Mouse (Mus musculus): ENCODE data around the gene Pde3a.
"Not testable (repeated sequence)": the region's sequence is repeated elsewhere in the genome, so short reads cannot be mapped to it uniquely, and the experiment has no call there.

The Pde3a gene

DNA sequence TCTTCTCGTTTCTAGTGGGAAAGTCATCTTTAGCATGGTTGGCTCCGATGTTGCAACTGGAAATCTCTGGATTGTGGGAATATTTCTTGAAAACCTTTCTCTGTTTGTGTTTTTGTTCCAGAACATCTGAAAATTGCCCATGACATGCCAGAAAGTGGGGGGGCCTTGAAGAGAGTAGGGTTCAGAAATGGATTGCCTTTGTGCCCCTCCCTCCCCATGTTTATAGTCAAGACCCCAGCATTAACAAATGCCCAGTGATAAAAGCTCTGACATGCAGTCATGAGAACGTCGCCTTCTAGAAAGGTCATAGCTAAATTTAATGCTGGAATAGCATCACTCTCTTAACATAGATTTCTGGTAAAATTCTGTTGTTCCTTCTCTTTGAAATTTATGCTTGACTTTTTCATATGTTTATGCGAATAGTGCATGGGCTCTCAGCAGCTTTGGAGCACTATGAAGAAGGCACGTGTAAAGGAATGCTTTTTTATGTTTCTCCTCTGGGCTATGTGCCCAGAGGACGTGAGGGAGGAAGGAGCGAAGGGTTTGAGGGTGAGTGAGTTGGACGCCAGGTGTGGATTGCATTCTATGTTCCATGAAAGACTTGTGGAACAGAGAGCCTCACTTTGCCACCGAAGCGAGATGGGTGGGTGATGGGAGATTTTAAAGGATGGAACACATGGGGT lies 19.0 kb downstream of the Pde3a start:
- no peak for DNase-seq (ENCODE audit: low spot score)

GRCm38 (mm10) chr6:141268871-141269270 lies 19.8 kb downstream of the Pde3a start:
- no peak for DNase-seq (ENCODE audit: low spot score)

DNA sequence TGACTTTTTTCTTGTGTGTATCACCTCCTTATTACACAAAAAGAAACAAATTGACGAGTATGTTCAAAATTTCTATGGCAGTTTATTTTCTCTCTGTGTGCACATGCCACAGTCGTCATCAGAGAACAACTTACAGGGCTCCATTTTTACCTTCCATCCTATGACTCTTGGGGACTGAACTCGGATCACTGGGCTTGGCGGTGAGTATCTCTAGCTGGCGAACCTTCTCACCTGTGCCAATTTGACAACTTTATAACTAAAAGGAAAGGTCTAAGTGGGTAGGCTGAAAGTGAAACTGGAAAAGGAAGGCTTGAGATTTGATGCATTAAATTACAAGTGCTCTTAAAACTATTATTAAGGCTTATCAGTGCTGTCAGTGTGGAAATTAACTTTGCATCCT lies 22.1 kb downstream of the Pde3a start:
- no peak for DNase-seq (ENCODE audit: low spot score)

DNA sequence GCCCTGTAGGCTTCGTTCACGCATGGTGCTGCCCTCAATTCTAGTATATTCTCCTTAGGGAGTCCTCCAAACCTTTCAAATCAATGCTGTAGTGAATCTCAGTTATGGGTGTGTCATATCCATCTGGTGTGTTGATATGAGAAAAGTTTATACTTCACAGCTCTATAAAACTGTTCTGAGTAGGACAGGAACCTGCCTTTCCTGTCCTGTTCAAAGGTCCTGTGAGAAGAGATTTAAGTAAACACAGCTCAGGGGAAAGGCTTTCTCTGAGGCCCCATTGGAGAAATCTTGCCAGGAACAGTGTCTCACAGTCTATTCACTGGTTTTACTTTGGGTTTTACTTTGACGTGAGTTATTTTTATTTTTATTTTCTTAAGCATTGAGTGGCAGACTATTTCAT lies 22.5 kb downstream of the Pde3a start:
- DNase-seq (ENCODE audit: low spot score) = no peak

DNA sequence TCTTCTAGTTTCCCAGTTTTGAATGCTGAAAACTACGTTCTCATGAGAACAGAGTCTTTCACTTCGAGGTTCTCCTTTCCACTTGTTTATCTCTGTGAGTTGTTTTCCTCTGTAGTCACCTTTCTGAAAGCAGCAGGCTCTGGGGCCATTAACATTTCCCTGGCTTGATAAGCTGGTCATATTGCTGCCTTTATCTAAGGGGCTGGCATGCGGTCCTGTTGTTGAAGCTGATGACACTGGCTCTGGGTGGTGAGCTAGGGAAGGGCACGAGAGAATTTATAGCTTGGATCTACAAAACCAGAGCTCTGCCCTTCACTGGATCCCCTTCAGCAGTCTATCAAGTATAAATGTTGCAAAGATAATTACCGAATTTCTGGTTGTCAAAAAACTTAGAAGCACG lies 24.6 kb downstream of the Pde3a start:
- no peak for DNase-seq (ENCODE audit: low spot score)

- DNase-seq (ENCODE audit: low spot score) = no peak
These were observed 32.6 kb downstream of the Pde3a start for GRCm38 (mm10) chr6:141281685-141282084.

DNA sequence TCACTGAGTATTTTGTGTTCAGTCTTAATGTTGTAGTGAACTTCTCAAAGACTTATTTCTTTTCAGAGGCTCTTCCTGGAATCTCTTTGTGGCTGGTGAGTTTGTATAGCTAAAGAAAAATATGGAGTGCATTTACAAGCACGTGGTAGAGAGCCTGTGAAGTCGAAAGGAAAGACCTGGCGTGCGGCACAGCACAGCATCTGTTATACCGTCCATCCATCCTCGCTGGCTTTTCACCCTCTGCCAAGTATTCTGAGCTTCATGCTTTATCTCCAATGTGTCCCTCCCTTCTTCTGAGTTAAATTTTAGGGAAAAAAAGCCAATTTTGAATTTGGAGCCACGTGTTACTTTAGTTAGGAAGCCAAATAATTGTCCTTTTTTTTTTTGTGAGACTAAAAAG lies 33.7 kb downstream of the Pde3a start:
- DNase-seq (ENCODE audit: low spot score) = no peak

GRCm38 (mm10) chr6:141291195-141291594 lies 42.1 kb downstream of the Pde3a start:
- no peak for DNase-seq (ENCODE audit: low spot score)

DNA sequence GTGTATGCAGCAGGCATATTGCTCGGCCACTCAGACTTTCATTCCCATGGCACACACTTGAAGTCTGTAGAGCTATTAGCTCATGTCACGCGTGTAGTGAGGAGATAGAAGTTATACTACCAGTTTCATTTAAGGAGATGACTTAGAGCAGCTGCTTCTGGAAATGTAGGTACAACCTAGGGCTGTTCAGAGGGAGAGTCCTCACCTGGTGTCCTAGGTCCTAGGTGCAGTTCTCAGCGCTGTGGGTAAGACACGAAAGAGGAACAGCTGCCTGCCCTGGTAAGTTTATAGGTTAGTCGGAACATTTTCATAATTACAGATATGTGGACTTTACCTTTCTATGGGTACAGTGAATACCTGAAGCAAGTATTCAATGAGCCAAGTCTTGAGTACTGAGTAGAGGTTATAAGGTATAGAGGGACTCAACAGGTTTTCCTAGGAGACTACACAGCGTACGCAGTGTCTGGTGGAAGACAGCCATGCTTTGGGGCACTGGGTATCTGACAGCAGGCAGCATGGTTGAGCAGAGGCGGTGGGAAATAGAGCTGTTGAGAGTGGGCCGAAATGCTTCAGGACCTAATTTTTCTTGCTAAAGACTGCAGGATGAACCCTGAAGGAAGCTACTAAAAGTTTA lies 43.9 kb downstream of the Pde3a start:
- no peak for DNase-seq (ENCODE audit: low spot score)

GRCm38 (mm10) chr6:141293460-141293853 lies 44.4 kb downstream of the Pde3a start:
- DNase-seq (ENCODE audit: low spot score) = no peak

DNA sequence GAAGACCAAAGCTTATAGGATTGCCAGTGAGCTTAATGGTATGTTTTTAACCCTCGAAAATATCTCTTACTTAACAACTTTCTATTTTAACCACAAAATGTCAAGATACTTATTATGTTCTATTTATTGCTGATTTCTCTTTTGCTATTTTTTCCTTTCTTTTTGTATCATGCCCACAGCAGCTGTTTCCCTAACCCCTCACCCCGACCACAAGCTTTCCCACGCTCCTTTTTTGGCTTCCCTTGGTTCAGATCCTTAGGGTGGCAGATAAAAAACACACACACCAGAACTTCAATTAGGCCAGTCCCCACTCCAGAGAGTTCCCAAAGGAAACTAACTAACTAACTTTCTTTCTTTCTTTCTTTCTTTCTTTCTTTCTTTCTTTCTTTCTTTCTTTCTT lies 46.2 kb downstream of the Pde3a start:
- no peak for DNase-seq (ENCODE audit: low spot score)

DNA sequence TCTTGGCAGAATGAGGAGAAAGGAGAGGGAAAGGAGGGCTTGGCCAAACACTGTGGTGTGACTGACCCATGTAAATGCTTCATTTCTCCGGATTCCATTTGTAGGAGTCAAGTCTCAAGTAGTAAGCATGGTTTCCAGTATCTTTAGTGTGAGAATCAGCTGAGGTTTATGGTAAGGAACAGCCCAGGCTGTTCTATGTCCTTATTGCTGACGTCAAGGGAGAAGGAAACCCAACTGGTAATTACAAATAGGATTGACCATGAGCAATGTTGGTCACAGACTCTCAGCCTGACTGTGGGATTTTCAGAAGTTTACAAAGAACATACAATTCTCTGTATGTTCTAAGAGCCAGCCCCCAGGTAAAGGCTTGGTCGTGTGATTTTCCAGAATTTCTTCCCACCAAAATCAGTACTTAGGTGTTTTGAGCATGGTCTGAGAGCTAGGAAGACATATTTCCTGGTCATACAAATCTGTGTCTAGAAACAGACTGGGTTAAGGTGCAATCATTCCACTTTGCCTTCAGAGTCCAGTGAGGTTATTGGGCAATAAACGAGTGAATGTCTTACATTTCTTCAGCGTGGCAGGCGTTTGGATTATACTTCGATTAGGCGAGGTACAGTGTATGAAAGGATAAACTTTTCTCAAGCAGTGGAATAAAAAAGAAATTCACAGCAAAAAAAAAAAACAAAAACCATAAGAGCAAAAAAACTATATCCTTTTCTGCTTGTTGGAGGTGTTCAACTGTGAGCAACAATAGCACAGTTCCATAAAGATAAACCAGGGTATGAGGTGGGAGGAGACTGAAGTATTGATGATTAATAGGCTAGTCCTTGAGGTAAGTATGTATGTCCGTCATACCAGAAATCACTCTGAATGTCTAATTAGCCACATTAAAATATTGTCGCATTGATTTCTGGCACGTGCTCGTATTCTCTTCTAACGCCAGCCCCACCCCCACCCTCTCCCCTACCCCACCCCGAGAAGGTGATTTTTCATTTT lies 53.0 kb downstream of the Pde3a start:
- no peak for DNase-seq (ENCODE audit: low spot score)

DNA sequence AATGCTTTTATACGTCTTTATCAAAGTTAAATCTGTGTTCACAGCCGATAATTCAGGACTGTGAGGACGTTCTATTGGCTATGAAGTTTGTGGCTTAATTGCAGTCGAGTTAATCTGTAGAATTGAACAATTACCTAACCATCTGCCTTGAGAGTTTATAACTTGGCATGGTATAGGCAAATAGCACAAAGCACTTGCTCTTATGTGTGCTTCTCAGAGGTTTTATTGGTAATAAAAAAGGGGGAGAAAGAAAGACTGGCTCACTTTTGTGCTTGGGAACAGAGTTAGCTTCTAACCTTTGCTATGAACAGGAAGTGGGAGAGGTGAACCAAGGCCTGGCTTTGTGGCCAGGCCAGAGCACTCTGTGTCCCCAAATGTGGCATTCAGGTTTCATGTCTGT lies 53.8 kb downstream of the Pde3a start:
- DNase-seq (ENCODE audit: low spot score) = no peak

DNA sequence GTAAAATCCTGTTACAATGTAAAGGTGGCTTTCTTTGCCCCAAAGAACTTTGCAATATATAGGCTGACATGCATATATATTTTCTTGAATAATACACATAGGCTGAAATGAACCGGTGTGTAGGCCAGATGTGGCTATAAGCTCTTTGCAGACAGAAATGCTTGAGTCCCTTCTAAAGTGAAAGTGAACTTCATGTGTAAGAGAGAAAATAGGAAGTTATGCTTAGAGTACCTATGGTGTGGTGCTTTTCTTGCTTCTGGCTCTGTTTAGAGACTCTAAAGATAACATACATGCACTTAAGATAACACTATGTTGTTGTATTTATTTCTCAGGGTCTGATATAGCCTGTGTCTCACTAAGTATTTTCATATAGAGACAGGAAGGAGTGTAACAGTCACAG lies 58.3 kb downstream of the Pde3a start:
- DNase-seq (ENCODE audit: low spot score) = no peak

GRCm38 (mm10) chr6:141308451-141308850 lies 59.4 kb downstream of the Pde3a start:
- DNase-seq (ENCODE audit: low spot score) = no peak

DNA sequence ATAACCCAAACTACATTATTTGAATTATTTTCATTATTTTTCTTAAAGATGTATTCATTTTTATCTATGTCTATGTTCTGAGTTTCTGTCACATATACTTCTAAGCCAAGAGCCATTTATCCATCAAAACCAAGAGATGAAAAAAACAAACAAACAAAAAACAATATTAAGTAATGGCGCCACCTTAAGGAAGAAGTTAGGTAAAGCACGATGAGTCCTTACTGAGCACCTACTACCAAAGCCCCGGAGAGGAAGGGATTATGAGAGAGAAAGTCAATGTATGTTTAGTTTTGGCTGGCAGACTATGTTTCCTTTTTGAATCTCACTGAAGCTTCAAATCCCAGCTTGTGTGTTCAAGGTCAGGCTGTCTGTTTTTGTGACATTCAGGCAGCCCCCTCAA lies 60.8 kb downstream of the Pde3a start:
- no peak for DNase-seq (ENCODE audit: low spot score)

DNA sequence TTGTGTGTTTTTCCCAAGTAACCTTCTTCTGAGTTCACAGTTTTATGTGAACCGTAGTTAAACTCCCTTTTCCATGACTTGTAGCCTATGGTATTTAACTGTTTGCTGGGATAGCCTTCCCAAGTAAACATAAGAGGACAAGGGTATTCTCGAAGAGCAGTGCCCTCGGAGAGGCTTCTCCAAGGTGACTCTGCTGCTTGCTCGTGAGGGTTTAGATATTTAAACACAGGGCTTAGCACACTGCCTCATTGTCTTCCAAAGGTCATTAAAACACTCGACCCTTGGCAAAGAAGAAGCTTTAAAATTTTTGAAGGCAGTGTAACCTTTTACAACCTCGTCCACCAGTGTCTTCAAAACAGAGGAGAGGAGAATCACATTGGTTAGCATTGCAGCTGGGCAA lies 61.3 kb downstream of the Pde3a start:
- DNase-seq (ENCODE audit: low spot score) = no peak

GRCm38 (mm10) chr6:141311615-141312014 lies 62.5 kb downstream of the Pde3a start:
- DNase-seq (ENCODE audit: low spot score) = no peak

GRCm38 (mm10) chr6:141313112-141313511 lies 64.0 kb downstream of the Pde3a start:
- DNase-seq (ENCODE audit: low spot score) = no peak

- no peak for DNase-seq (ENCODE audit: low spot score)
These were observed 69.4 kb downstream of the Pde3a start for GRCm38 (mm10) chr6:141318440-141318839.

- DNase-seq (ENCODE audit: low spot score) = no peak
These were observed 72.2 kb downstream of the Pde3a start for GRCm38 (mm10) chr6:141321253-141321652.

DNA sequence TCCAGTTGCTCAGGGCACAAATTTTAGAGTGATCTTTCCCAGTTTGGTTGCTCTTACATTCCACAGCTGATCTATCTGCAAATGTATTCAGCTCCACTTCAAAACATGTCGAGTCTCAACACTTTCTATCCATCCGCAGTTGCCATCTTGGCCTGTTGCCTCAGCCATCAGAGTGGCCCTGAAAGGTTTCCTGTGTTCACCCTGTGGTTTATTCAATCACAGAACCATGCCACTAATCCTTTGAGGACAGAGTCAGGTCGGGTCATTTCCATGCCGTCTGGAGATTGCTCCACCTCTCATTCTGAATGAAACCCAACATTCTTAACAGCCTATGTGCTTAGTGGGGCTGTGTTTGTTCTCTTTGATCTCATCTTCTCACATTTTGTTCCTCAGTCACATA lies 73.9 kb downstream of the Pde3a start:
- no peak for DNase-seq (ENCODE audit: low spot score)

DNA sequence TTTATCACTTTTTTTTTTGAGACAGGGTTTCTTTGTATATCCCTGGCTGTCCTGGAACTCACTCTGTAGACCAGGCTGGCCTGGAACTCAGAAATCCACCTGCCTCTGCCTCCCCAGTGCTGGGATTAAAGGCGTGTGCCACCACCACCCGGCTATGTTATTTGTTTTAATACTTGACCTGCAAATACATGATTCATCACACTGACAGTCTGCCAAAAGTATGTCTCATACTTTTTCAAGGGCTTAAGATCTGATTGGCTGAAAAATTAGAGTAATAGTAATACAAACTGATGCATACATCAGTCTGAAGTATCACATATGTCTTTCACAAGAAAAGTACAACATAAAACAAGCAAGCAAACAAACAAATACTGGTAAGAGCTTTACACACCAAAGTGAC lies 78.1 kb downstream of the Pde3a start:
- not testable (repeated sequence) for DNase-seq (ENCODE audit: low spot score)

All from left cerebral cortex, adult 11 months (tissue).